Mouse (Mus musculus) liver, embryonic 16.5 days (tissue): ENCODE measurements around the gene Akr1c12. TPM values are rescaled to one million over a fixed set of nuclear protein-coding genes. Genes with fewer than 3 reads are reported as not detected.
A peak's percentile ranks its signal among the peaks of the same experiment; 100 is the strongest.
"Not testable (repeated sequence)": the region's sequence is repeated elsewhere in the genome, so short reads cannot be mapped to it uniquely, and the experiment has no call there.

Experiments
- ATAC-seq: fragments of 200-750 bp; cut with Nextera tagmentation; 2 replicates; pipeline ENCODE4 v1.8.0; 2017; ENCODE audit warnings: low read depth, mild to moderate bottlenecking, moderate number of reproducible peaks, moderate library complexity
- H3K27ac ChIP-seq: fragments of 300-500 bp; sonication (generic); 2 replicates; pipeline ENCODE4 v1.5.1; 2014; ENCODE audit warnings: mild to moderate bottlenecking, low read length
- H3K27me3 ChIP-seq: fragments of 300-500 bp; sonication (generic); 2 replicates; pipeline ENCODE4 v1.6.1; 2014; ENCODE audit warnings: low read depth, low read length, mixed read lengths; ENCODE audit not compliant: control insufficient read depth, insufficient read depth
- H3K36me3 ChIP-seq: fragments of 300-500 bp; sonication (generic); 2 replicates; pipeline ENCODE4 v1.6.1; 2014; ENCODE audit warnings: mild to moderate bottlenecking; ENCODE audit not compliant: control insufficient read depth, insufficient read depth
- H3K4me1 ChIP-seq: fragments of 300-500 bp; sonication (generic); 2 replicates; pipeline ENCODE4 v1.6.1; 2014; ENCODE audit warnings: low read depth, low read length, mixed read lengths; ENCODE audit not compliant: control insufficient read depth
- H3K4me2 ChIP-seq: fragments of 300-500 bp; sonication (generic); 2 replicates; pipeline ENCODE4 v1.6.1; 2014; ENCODE audit warnings: low read depth, low read length, mixed read lengths
- H3K4me3 ChIP-seq: fragments of 300-500 bp; sonication (generic); 2 replicates; pipeline ENCODE4 v1.5.1; 2014; ENCODE audit warnings: low read depth, mild to moderate bottlenecking, low read length
- H3K9ac ChIP-seq: fragments of 300-500 bp; sonication (generic); 2 replicates; pipeline ENCODE4 v1.6.1; 2014; ENCODE audit warnings: low read depth, low read length
- H3K9me3 ChIP-seq: fragments of 300-500 bp; sonication (generic); replicated peaks from 2 replicates; pipeline ENCODE4 v1.6.1; 2016; ENCODE audit warnings: low read length; ENCODE audit not compliant: control insufficient read depth
- WGBS: fragments of 180-500 bp; shearing (Covaris S2); extraction: QIAGEN DNeasy Blood & Tissue Kit; methylation state at CpG from one replicate; pipeline ENCODE4 v1.1.7; 2014; ENCODE audit not compliant: insufficient replicate concordance; 5-methylcytosine and 5-hydroxymethylcytosine counted together
- polyA plus RNA-seq: library from polyadenylated mRNA; unstranded; fragments of >200 nt; fragmentation: Nextera tagmentation; extraction: Ambion mirVana; gene quantifications from 2 replicates; pipeline ENCODE4 v1.2.1, GENCODE M21; 2015

Akr1c12 gene
- 19.6 and 21.0 TPM in 2 replicates for polyA plus RNA-seq

GRCm38 (mm10) chr13:4279284-4279683 lies at the start of gene Akr1c12:
Gene Akr1c12, minus strand, starts transcription at chr13:4279433.
- Histone ChIP-seq H3K27ac (no peak within 1 kb of the TSS), H3K4me3 (peak within 1 kb of the TSS; percentile 27; the same call in 1 of the 2 replicates), H3K9ac (no peak within 1 kb of the TSS), H3K27me3 (no peaks in the 10 kb centered on the region), H3K36me3 (no peaks in the 10 kb centered on the region), H3K4me2 (peak within 1 kb of the TSS; percentile 24; the same call in 1 of the 2 replicates), H3K4me1 (no peaks in the 10 kb centered on the region), H3K9me3 (no peaks in the 10 kb centered on the region)
- ATAC-seq, result peak; percentile 87
- 35% methylated on average over 4 of the region's 4 CpGs for WGBS

GRCm38 (mm10) chr13:4318773-4319172 lies 39.5 kb upstream of the Akr1c12 start:
- Histone ChIP-seq H3K4me3 (no peak overlapping the region), H3K27ac (no peak overlapping the region), H3K9me3 (no peaks in the 10 kb centered on the region), H3K4me2 (no peak overlapping the region), H3K36me3 (no peaks in the 10 kb centered on the region), H3K9ac (no peak overlapping the region), H3K27me3 (no peaks in the 10 kb centered on the region), H3K4me1 (no peaks in the 10 kb centered on the region)
- 57% methylated on average over 2 of the region's 2 CpGs for WGBS
- no peak for ATAC-seq

- Histone ChIP-seq H3K4me3 (no peak overlapping the region), H3K4me1 (no peaks in the 10 kb centered on the region), H3K4me2 (no peak overlapping the region), H3K9me3 (no peaks in the 10 kb centered on the region), H3K36me3 (no peaks in the 10 kb centered on the region), H3K9ac (no peak overlapping the region), H3K27ac (no peak overlapping the region), H3K27me3 (no peaks in the 10 kb centered on the region)
- 57% methylated on average over 2 of the region's 2 CpGs for WGBS
- no peak for ATAC-seq
These were observed 34.7 kb upstream of the Akr1c12 start for GRCm38 (mm10) chr13:4313907-4314306.

GRCm38 (mm10) chr13:4304861-4305565 lies 25.8 kb upstream of the Akr1c12 start:
- ATAC-seq, result no peak
- H3K27ac ChIP-seq, result no peak overlapping the region
- WGBS, result 30% methylated on average over 2 of the region's 2 CpGs
- H3K9me3 ChIP-seq, result no peaks in the 10 kb centered on the region
- no peak overlapping the region for H3K9ac ChIP-seq
- H3K4me3 ChIP-seq, result no peak overlapping the region
- no peaks in the 10 kb centered on the region for H3K36me3 ChIP-seq
- H3K27me3 ChIP-seq, result no peaks in the 10 kb centered on the region
- no peaks in the 10 kb centered on the region for H3K4me1 ChIP-seq
- H3K4me2 ChIP-seq, result no peak overlapping the region

GRCm38 (mm10) chr13:4296991-4297390 lies 17.8 kb upstream of the Akr1c12 start:
- WGBS, result 75% methylated on average over 4 of the region's 4 CpGs
- Histone ChIP-seq H3K9me3 (no peaks in the 10 kb centered on the region), H3K4me2 (no peak overlapping the region), H3K9ac (no peak overlapping the region), H3K4me3 (no peak overlapping the region), H3K4me1 (no peaks in the 10 kb centered on the region), H3K27me3 (no peaks in the 10 kb centered on the region), H3K36me3 (no peaks in the 10 kb centered on the region), H3K27ac (no peak overlapping the region)
- no peak for ATAC-seq

- ATAC-seq, result no peak
- Histone ChIP-seq H3K36me3 (no peaks in the 10 kb centered on the region), H3K27me3 (no peaks in the 10 kb centered on the region), H3K27ac (no peak overlapping the region), H3K9ac (no peak overlapping the region), H3K4me3 (no peak overlapping the region), H3K4me2 (no peak overlapping the region), H3K4me1 (no peaks in the 10 kb centered on the region), H3K9me3 (no peaks in the 10 kb centered on the region)
- 28% methylated on average over 7 of the region's 7 CpGs for WGBS
These were observed 2.5 kb upstream of the Akr1c12 start for GRCm38 (mm10) chr13:4281471-4282412.

GRCm38 (mm10) chr13:4277526-4277925 lies 1.7 kb downstream of the Akr1c12 start:
- H3K9ac ChIP-seq, result no peak overlapping the region
- H3K36me3 ChIP-seq, result no peaks in the 10 kb centered on the region
- no peak overlapping the region for H3K4me3 ChIP-seq
- no peak overlapping the region for H3K4me2 ChIP-seq
- 61% methylated on average over 2 of the region's 2 CpGs for WGBS
- no peak overlapping the region for H3K27ac ChIP-seq
- H3K4me1 ChIP-seq, result no peaks in the 10 kb centered on the region
- H3K27me3 ChIP-seq, result no peaks in the 10 kb centered on the region
- H3K9me3 ChIP-seq, result no peaks in the 10 kb centered on the region
- no peak for ATAC-seq

GRCm38 (mm10) chr13:4270860-4271259 lies 8.4 kb downstream of the Akr1c12 start:
- Histone ChIP-seq H3K4me1 (no peaks in the 10 kb centered on the region), H3K4me3 (no peak overlapping the region), H3K4me2 (no peak overlapping the region), H3K9me3 (no peaks in the 10 kb centered on the region), H3K9ac (no peak overlapping the region), H3K27me3 (no peaks in the 10 kb centered on the region), H3K36me3 (no peaks in the 10 kb centered on the region), H3K27ac (no peak overlapping the region)
- ATAC-seq, result no peak

GRCm38 (mm10) chr13:4265455-4265854 lies 13.8 kb downstream of the Akr1c12 start:
- not testable (repeated sequence) for H3K4me2 ChIP-seq, H3K27ac ChIP-seq, H3K9me3 ChIP-seq, ATAC-seq, H3K27me3 ChIP-seq, H3K9ac ChIP-seq, H3K4me1 ChIP-seq, H3K36me3 ChIP-seq, H3K4me3 ChIP-seq
- 70% methylated on average over 2 of the region's 2 CpGs for WGBS
